Mouse (Mus musculus) cerebellum, adult 2 months (tissue): Measurements from ENCODE around the gene 4931428L18Rik.

Experiments
- CTCF ChIP-seq: fragments of 200-500 bp; IDR thresholded peaks from 2 replicates; pipeline ENCODE4 v1.5.1; 2011; ENCODE audit warnings: low read depth, mild to moderate bottlenecking, control low read depth, low read length, moderate library complexity, borderline replicate concordance; ENCODE audit not compliant: insufficient read depth
- POLR2A ChIP-seq: fragments of 200-500 bp; IDR thresholded peaks from 2 replicates; pipeline ENCODE4 v1.6.1; 2011; ENCODE audit warnings: low read length, control low read depth, borderline replicate concordance; ENCODE audit not compliant: insufficient read depth

DNA sequence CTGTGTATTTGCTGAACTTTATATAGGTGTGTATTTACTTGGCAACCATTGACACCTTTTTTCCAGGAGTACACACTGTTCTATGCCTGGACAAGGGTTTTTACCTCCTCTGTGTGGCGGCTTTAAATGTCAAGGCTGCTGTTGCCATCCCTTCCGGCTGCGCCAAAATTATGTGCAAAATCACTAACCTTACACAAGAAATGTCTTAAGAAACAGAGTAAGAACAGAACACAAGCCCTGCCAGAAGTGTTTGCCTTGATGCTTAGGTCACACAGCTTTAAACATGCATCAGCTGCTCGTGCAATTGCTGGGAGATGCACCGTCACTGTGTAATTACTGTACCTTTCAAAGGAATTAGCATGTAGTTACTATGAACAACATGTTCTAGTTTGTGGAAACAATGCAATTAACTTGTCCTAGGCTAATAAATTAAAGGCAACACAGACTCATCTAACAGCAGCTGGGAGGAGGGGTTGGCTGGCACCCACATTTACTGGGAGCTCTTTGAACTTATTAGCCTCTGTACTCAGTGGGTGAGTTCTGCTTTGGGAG lies 171.0 kb downstream of the 4931428L18Rik start:
- no peak for TF ChIP-seq POLR2A
- TF ChIP-seq CTCF, result no peak
